Mouse (Mus musculus) kidney, embryonic 16.5 days (tissue): ENCODE data around the gene Blvra. TPM values are rescaled to one million over a fixed set of nuclear protein-coding genes. Genes with fewer than 3 reads are reported as not detected.
"Not testable (repeated sequence)": the region's sequence is repeated elsewhere in the genome, so short reads cannot be mapped to it uniquely, and the experiment has no call there.

Experiments used
- ATAC-seq: fragments of 200-750 bp; cut with Nextera tagmentation; 2 replicates; pipeline ENCODE4 v1.8.0; 2017; ENCODE audit warnings: moderate TSS enrichment; ENCODE audit not compliant: low FRiP score, low TSS enrichment
- H3K27ac ChIP-seq: fragments of 300-500 bp; sonication (generic); 2 replicates; pipeline ENCODE4 v1.5.1; 2014; ENCODE audit warnings: low read length
- H3K27me3 ChIP-seq: fragments of 300-500 bp; sonication (generic); 2 replicates; pipeline ENCODE4 v1.6.1; 2014; ENCODE audit warnings: low read length, control low read depth, mixed read lengths; ENCODE audit not compliant: insufficient read depth
- H3K36me3 ChIP-seq: fragments of 300-500 bp; sonication (generic); 2 replicates; pipeline ENCODE4 v1.6.1; 2014; ENCODE audit warnings: low read length, control low read depth, mixed read lengths; ENCODE audit not compliant: insufficient read depth
- H3K4me1 ChIP-seq: fragments of 300-500 bp; sonication (generic); 2 replicates; pipeline ENCODE4 v1.6.1; 2014; ENCODE audit warnings: low read length, control low read depth, mixed read lengths; ENCODE audit not compliant: insufficient read depth
- H3K4me2 ChIP-seq: fragments of 300-500 bp; sonication (generic); replicated peaks from 2 replicates; pipeline ENCODE4 v1.6.1; 2014; ENCODE audit warnings: low read depth, low read length
- H3K4me3 ChIP-seq: fragments of 300-500 bp; sonication (generic); 2 replicates; pipeline ENCODE4 v1.5.1; 2014; ENCODE audit warnings: mild to moderate bottlenecking, low read length
- H3K9ac ChIP-seq: fragments of 300-500 bp; sonication (generic); replicated peaks from 2 replicates; pipeline ENCODE4 v1.6.1; 2014; ENCODE audit warnings: low read length
- H3K9me3 ChIP-seq: fragments of 300-500 bp; sonication (generic); 2 replicates; pipeline ENCODE4 v1.6.1; 2016; ENCODE audit warnings: low read length, control low read depth
- WGBS: fragments of 180-500 bp; shearing (Covaris S2); extraction: QIAGEN DNeasy Blood & Tissue Kit; methylation state at CpG from one replicate; pipeline ENCODE4 v1.1.7; 2014; 5-methylcytosine and 5-hydroxymethylcytosine counted together
- polyA plus RNA-seq: library from polyadenylated mRNA; unstranded; fragments of >200 nt; fragmentation: Nextera tagmentation; extraction: Ambion mirVana; gene quantifications from 2 replicates; pipeline ENCODE4 v1.2.1, GENCODE M21; 2015

Blvra gene
- 47.4 and 51.5 TPM in 2 replicates for polyA plus RNA-seq

DNA sequence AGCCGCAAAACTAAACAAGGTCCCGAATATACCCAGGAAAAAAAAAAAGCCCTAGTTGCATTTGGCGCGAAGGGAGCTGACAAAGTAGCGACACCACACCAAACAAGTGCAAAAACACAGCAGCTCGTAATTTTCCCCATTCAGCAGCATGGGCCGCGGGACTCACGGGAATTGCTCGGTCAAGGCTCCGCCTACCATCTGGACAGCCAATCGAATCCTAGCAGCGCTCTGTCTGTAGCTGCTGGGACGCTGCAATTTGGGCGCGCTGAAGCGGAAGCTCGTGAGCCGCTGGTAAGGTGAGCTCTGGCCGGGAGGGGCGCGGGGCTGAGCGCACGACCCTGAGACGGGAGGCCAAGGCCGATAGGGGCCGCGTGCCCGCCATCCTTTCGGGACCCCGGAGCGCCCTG lies at the start of gene Blvra:
Gene Blvra (plus strand): TSS at position 231 of the 407 bp plus-strand sequence.
- Histone ChIP-seq H3K27me3 (no peaks in the 10 kb centered on the region), H3K27ac (peak within 1 kb of the TSS; percentile 77), H3K4me1 (peaks cover 8% of the 10 kb centered on the region), H3K4me2 (peak within 1 kb of the TSS; percentile 77), H3K4me3 (peak within 1 kb of the TSS; percentile 72), H3K36me3 (peaks cover 8% of the 10 kb centered on the region), H3K9ac (peak within 1 kb of the TSS; percentile 71), H3K9me3 (no peaks in the 10 kb centered on the region)
- WGBS = under 1% methylated on average over 27 of the region's 32 CpGs
- peak; percentile 100 for ATAC-seq

DNA sequence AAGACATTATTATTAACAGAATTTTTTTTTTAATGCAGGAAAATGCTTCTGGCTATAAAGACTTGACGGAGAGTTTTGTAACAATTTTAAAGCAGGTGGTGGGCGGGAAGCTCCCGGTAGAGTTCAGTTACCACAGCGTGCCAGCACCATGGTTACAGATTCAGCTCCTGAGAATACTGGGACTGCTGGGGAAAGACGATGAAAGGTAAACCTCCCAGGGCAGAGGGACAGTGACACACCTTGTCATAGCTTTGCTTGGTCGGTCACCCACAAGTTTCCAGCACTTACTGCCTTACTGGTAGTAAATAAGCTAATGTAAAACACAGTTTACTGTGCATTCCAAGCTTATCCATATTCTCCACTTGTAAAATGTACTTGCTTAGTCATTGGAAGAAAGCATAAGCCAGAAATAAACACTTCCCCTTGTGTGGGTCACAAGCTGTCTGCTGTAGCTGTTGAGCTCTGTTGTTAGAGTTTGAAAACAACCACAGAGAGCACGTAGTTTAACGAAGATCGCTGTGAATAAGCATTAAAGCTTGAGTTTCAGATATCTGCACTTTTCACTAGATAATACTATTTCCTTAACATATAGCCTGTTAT lies 35.4 kb upstream of the Blvra start:
- Histone ChIP-seq H3K4me3 (no peak overlapping the region), H3K4me1 (no peaks in the 10 kb centered on the region), H3K27me3 (no peaks in the 10 kb centered on the region), H3K4me2 (no peak overlapping the region), H3K36me3 (peaks cover 25% of the 10 kb centered on the region), H3K27ac (no peak overlapping the region), H3K9ac (no peak overlapping the region), H3K9me3 (no peaks in the 10 kb centered on the region)
- WGBS = 92% methylated on average over 9 of the region's 9 CpGs
- no peak for ATAC-seq

DNA sequence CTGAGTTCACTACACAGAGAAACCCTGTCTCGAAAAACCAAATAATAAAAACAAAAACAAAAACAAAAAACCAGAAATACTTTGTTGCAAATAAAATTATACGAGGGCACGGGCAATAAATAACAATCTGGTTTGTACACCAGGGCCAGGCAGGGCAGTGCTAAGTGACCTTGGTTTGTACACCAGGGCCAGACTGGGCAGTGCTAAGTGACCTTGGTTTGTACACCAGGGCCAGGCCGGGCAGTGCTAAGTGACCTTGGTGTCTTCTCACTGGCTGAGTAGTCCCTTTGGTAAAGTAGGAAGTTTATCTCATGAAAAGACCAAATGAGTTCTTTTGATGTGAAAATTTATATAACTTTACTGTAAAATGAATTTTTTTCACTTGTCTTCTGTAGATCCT lies 33.2 kb upstream of the Blvra start:
- ATAC-seq = no peak
- whole genome bisulfite sequencing = 88% methylated on average over 4 of the region's 4 CpGs

DNA sequence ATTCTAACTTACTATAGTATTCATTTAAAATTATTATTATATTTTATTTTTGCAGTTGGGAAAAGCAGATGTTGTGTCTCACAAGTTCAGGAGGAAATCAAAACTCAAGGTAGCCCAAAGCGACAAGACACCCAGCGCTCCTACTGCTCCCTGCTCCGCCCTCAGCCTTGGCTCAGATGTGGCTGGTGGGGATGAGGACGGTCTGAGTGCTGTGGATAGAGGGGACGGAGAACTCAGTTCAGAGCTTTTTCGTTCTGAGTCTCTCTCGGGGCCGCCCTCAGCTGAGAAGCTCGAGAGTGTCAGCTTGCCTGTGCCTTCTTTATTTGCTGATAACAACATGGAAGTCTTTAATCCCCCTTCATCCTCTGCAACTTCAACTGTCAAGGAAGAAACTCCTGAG lies 9.0 kb upstream of the Blvra start:
- Histone ChIP-seq H3K27ac (no peak overlapping the region), H3K36me3 (peaks cover 37% of the 10 kb centered on the region), H3K4me1 (no peaks in the 10 kb centered on the region), H3K9ac (no peak overlapping the region), H3K4me2 (no peak overlapping the region), H3K9me3 (no peaks in the 10 kb centered on the region), H3K27me3 (no peaks in the 10 kb centered on the region), H3K4me3 (no peak overlapping the region)
- WGBS = 95% methylated on average over 9 of the region's 9 CpGs
- ATAC-seq = no peak

More for the DNA sequence above, 33.2 kb upstream of the Blvra start:
- Histone ChIP-seq H3K36me3 (peaks cover 22% of the 10 kb centered on the region), H3K27ac (no peak overlapping the region), H3K27me3 (no peaks in the 10 kb centered on the region), H3K4me2 (no peak overlapping the region), H3K9ac (no peak overlapping the region), H3K4me1 (no peaks in the 10 kb centered on the region), H3K9me3 (no peaks in the 10 kb centered on the region), H3K4me3 (no peak overlapping the region)

GRCm38 (mm10) chr2:127068806-127069205 lies 1.7 kb upstream of the Blvra start:
- WGBS = 78% methylated on average over 7 of the region's 7 CpGs
- Histone ChIP-seq H3K4me1 (peaks cover 8% of the 10 kb centered on the region), H3K27me3 (no peaks in the 10 kb centered on the region), H3K27ac (no peak overlapping the region), H3K4me2 (no peak overlapping the region), H3K9ac (no peak overlapping the region), H3K36me3 (peaks cover 10% of the 10 kb centered on the region), H3K9me3 (no peaks in the 10 kb centered on the region), H3K4me3 (no peak overlapping the region)
- no peak for ATAC-seq

- WGBS = 7% methylated on average over 11 of the region's 11 CpGs
- Histone ChIP-seq H3K36me3 (peaks cover 8% of the 10 kb centered on the region), H3K9ac (peak overlapping the region; percentile 71), H3K27me3 (no peaks in the 10 kb centered on the region), H3K4me3 (peak overlapping the region; percentile 72), H3K9me3 (no peaks in the 10 kb centered on the region), H3K4me1 (peaks cover 8% of the 10 kb centered on the region), H3K4me2 (peak overlapping the region; percentile 77), H3K27ac (peak overlapping the region; percentile 77)
- ATAC-seq = 0 out of 2 replicates have a peak, but pooled peaks have one; percentile 43
These were observed 557 bp upstream of the Blvra start for GRCm38 (mm10) chr2:127069781-127070434.

DNA sequence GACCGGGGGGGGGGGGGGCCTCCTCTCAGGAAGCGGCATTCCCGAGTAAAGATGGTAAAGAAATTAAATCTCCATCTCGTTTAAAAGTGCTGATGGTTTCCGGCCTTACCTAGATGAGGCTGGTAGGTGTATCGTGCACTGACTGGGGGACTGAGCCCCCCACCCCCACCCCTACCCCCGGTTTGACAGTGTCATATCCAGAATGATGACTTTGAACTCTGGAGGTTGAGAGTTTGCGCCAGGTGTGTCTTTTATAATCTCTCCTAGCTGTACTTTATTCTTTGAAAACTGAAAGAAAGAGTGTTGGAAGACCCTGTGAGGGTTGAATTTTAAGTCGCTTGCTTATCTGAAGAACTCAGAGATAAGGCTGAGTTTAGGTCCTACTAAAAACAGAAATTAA lies 414 bp downstream of the Blvra start:
- H3K9me3 ChIP-seq = no peaks in the 10 kb centered on the region
- H3K27me3 ChIP-seq = no peaks in the 10 kb centered on the region
- H3K9ac ChIP-seq = peak overlapping the region; percentile 71
- ATAC-seq = no peak
- peak overlapping the region; percentile 72 for H3K4me3 ChIP-seq
- peak overlapping the region; percentile 77 for H3K4me2 ChIP-seq
- H3K4me1 ChIP-seq = peaks cover 8% of the 10 kb centered on the region
- 10% methylated on average over 9 of the region's 9 CpGs for WGBS
- peaks cover 8% of the 10 kb centered on the region for H3K36me3 ChIP-seq
- peak overlapping the region; percentile 69; the same call in 1 of the 2 replicates for H3K27ac ChIP-seq

- no peak overlapping the region for H3K27ac ChIP-seq
These were observed 3.7 kb downstream of the Blvra start for GRCm38 (mm10) chr2:127074116-127074515.

DNA sequence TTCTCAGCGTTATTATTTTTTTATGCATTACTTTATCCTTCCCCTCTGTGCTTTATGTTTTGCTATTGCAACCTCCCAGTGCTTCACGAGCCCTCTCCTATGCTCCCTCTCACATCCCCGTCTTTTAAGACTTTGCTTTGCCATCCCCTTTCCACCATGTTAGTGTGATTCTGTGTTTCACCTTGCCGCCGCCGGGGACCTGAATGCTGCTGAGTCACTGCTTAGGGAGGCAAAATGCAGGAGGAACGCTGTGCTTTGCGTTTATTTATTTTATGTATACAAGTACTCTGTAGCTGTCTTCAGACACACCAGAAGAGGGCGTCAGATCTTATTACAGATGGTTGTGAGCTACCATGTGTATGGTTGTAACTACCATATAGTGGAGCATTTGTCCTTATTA lies 7.1 kb downstream of the Blvra start:
- Histone ChIP-seq H3K4me3 (no peak overlapping the region), H3K9me3 (no peaks in the 10 kb centered on the region), H3K27ac (no peak overlapping the region), H3K27me3 (no peaks in the 10 kb centered on the region), H3K4me2 (no peak overlapping the region), H3K36me3 (no peaks in the 10 kb centered on the region), H3K9ac (no peak overlapping the region), H3K4me1 (no peaks in the 10 kb centered on the region)
- no peak for ATAC-seq
- 80% methylated on average over 9 of the region's 9 CpGs for WGBS

More at GRCm38 (mm10) chr2:127074116-127074515, 3.7 kb downstream of the Blvra start:
- Histone ChIP-seq H3K9ac (no peak overlapping the region), H3K9me3 (no peaks in the 10 kb centered on the region), H3K27me3 (no peaks in the 10 kb centered on the region), H3K4me3 (no peak overlapping the region), H3K4me1 (peaks cover 8% of the 10 kb centered on the region), H3K36me3 (no peaks in the 10 kb centered on the region), H3K4me2 (no peak overlapping the region)
- WGBS = 89% methylated on average over 2 of the region's 2 CpGs
- no peak for ATAC-seq

- not testable (repeated sequence) for H3K27ac ChIP-seq, ATAC-seq, H3K4me2 ChIP-seq, H3K36me3 ChIP-seq, H3K4me1 ChIP-seq, H3K9ac ChIP-seq, H3K9me3 ChIP-seq, H3K4me3 ChIP-seq, H3K27me3 ChIP-seq
- 55% methylated on average over 2 of the region's 2 CpGs for WGBS
These were observed 8.6 kb downstream of the Blvra start for GRCm38 (mm10) chr2:127079066-127079465.
